14 mouse cellular contexts compared by ENCODE assay signal in the genomic region with DNA sequence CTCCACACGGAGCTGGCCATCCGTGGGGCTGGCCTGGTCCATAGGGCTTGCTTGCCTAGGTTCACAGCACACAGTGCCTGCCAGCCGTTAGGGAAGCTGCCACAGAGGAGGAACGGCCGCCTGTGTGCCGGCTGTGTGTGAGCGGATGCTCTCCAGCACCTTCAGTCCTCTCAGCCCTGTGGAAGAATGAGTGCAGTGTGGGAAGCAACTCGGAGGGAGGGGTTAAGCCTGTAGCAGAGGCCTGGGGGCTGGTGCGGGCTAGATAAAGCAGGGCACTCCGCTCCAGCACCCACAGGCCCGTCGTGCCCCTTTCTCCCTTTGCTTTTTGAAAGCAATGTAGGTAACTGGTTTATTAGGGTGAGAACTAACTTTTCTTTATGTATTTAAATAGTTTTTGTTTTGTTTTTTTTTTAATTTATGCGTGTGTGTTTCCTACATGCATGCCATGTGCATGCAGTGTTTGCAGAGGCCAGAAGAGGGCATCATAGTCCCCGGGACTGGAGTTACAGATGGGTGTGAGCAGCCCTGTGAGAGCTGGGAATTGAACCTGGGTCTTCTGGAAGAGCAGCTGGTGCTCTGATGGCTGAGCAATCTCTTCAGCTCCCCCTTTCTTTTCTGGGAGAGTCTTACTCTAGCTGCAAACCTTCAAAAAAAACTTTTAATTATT. TPM values are rescaled to one million over a fixed set of nuclear protein-coding genes. Genes with fewer than 3 reads are reported as not detected.
DNase-seq lines count a peak whose midpoint lies in the region; ATAC-seq and TF ChIP-seq lines count a peak whose summit lies in the region.
"Had no signal": no experiment of that assay in that cellular context is flagged by ENCODE, and none has a peak within 500 bp of the region (broad histone marks: within the 10 kb centered on the region; RNA-seq: fewer than 3 reads in every experiment).

No protein-coding gene starts in this region.

- H3K4me3 ChIP-seq in forebrain, postnatal 0 days (ENCODE audit: low read depth, low read length): no peak overlapping the region
- H3K4me3 ChIP-seq in forebrain, embryonic 10.5 days: no peak overlapping the region
- H3K4me3 ChIP-seq in liver, embryonic 14.5 days (ENCODE audit: insufficient read depth in 1 of 2, low read depth in 2 of 2, low read length in 2 of 2): no peak overlapping the region
- no peak overlapping the region for H3K4me3 ChIP-seq in liver, embryonic 12.5 days
- no peak overlapping the region for H3K4me3 ChIP-seq in bone marrow, adult 2 months (replicated peaks; ENCODE audit: control insufficient read depth, low read depth, low read length)
- H3K4me3 ChIP-seq: midbrain, embryonic 15.5 days had no signal

- no peak for ATAC-seq in forebrain, postnatal 0 days
- ATAC-seq in liver, embryonic 14.5 days (ENCODE audit: insufficient read depth): no peak
- ATAC-seq in liver, embryonic 12.5 days: no peak
- ATAC-seq: midbrain, embryonic 15.5 days had no signal

- no peaks in the 10 kb centered on the region for H3K4me1 ChIP-seq in forebrain, postnatal 0 days (ENCODE audit: insufficient read depth)
- peaks cover 34% of the 10 kb centered on the region for H3K4me1 ChIP-seq in forebrain, embryonic 10.5 days
- H3K4me1 ChIP-seq in liver, embryonic 14.5 days (replicated peaks; ENCODE audit: control insufficient read depth in 2 of 2, insufficient read depth in 2 of 2, low read length in 1 of 2): no peaks in the 10 kb centered on the region
- no peaks in the 10 kb centered on the region for H3K4me1 ChIP-seq in liver, embryonic 12.5 days
- no peaks in the 10 kb centered on the region for H3K4me1 ChIP-seq in bone marrow, adult 2 months (ENCODE audit: control insufficient read depth, insufficient read depth, low read length)
- H3K4me1 ChIP-seq: midbrain, embryonic 15.5 days had no signal

- DNase-seq in forebrain, postnatal 0 days: no peak
- no peak for DNase-seq in forebrain, embryonic 10.5 days (ENCODE audit: extremely low spot score, low spot score)
- DNase-seq in liver, embryonic 14.5 days (ENCODE audit: low read depth in 3 of 3, low spot score in 3 of 3): no peak
- peak; percentile 21 for DNase-seq in A20 (ENCODE audit: low read depth, low spot score)
- no peak for DNase-seq in layer of hippocampus, postnatal 14 days (ENCODE audit: low spot score in 2 of 2)
- no peak for DNase-seq in natural killer cell, adult 2 months (ENCODE audit: low spot score in 2 of 2)
- DNase-seq: cerebellum, postnatal 10 days; kidney, adult 8-10 months; lung, adult 18-20 months; retina, postnatal 1 day; spleen, adult 18-20 months had no signal

- no peaks in the 10 kb centered on the region for H3K9me3 ChIP-seq in forebrain, postnatal 0 days (ENCODE audit: low read length)
- H3K9me3 ChIP-seq in forebrain, embryonic 10.5 days: no peaks in the 10 kb centered on the region
- H3K9me3 ChIP-seq in liver, embryonic 14.5 days (ENCODE audit: control insufficient read depth, low read length): no peaks in the 10 kb centered on the region
- H3K9me3 ChIP-seq in liver, embryonic 12.5 days (replicated peaks): no peaks in the 10 kb centered on the region
- H3K9me3 ChIP-seq: midbrain, embryonic 15.5 days had no signal

- TF ChIP-seq EP300 in liver, embryonic 14.5 days (IDR thresholded peaks at IDR 0.05; ENCODE audit: low read depth): no peak

- no peak overlapping the region for H3K4me2 ChIP-seq in forebrain, postnatal 0 days (ENCODE audit: low read depth)
- no peak overlapping the region for H3K4me2 ChIP-seq in liver, embryonic 14.5 days (ENCODE audit: low read depth)
- H3K4me2 ChIP-seq in liver, embryonic 12.5 days: no peak overlapping the region
- H3K4me2 ChIP-seq: midbrain, embryonic 15.5 days had no signal

- no peaks in the 10 kb centered on the region for H3K27me3 ChIP-seq in forebrain, postnatal 0 days (ENCODE audit: insufficient read depth, low read length)
- no peaks in the 10 kb centered on the region for H3K27me3 ChIP-seq in forebrain, embryonic 10.5 days (ENCODE audit: poor library complexity, severe bottlenecking)
- no peaks in the 10 kb centered on the region for H3K27me3 ChIP-seq in liver, embryonic 14.5 days (ENCODE audit: control insufficient read depth, insufficient read depth, low read length)
- no peaks in the 10 kb centered on the region for H3K27me3 ChIP-seq in liver, embryonic 12.5 days (replicated peaks)
- H3K27me3 ChIP-seq: midbrain, embryonic 15.5 days had no signal

- H3K27ac ChIP-seq in forebrain, postnatal 0 days (ENCODE audit: low read depth, low read length): no peak overlapping the region
- no peak overlapping the region for H3K27ac ChIP-seq in forebrain, embryonic 10.5 days
- H3K27ac ChIP-seq in liver, embryonic 14.5 days: no peak overlapping the region
- no peak overlapping the region for H3K27ac ChIP-seq in liver, embryonic 12.5 days
- H3K27ac ChIP-seq in bone marrow, adult 2 months (ENCODE audit: control insufficient read depth, insufficient read depth, low read depth, low read length, poor library complexity): no peak overlapping the region
- H3K27ac ChIP-seq: midbrain, embryonic 15.5 days had no signal

- 92% methylated on average over 14 of the region's 14 CpGs for WGBS in forebrain, postnatal 0 days
- 89% methylated on average over 14 of the region's 14 CpGs for WGBS in forebrain, embryonic 10.5 days
- WGBS in liver, embryonic 14.5 days (ENCODE audit: insufficient replicate concordance): 88% methylated on average over 14 of the region's 14 CpGs
- WGBS in liver, embryonic 12.5 days (ENCODE audit: insufficient replicate concordance): 81% methylated on average over 14 of the region's 14 CpGs
- WGBS in bone marrow, adult 2 months: 89% methylated on average over 14 of the region's 14 CpGs

- TF ChIP-seq POLR2A in bone marrow, adult 2 months (IDR thresholded peaks at IDR 0.05; ENCODE audit: borderline replicate concordance, control insufficient read depth, low read depth, low read length): no peak

- TF ChIP-seq CTCF in forebrain, postnatal 0 days (IDR thresholded peaks at IDR 0.05; ENCODE audit: low read depth): peak; percentile 31
- peak; percentile 51 for TF ChIP-seq CTCF in liver, embryonic 14.5 days (IDR thresholded peaks at IDR 0.05; ENCODE audit: low read depth)
- TF ChIP-seq CTCF in bone marrow, adult 2 months (IDR thresholded peaks at IDR 0.05; ENCODE audit: control insufficient read depth, insufficient read depth, low read length): peak; percentile 34; the same call in 1 of the 2 replicates

- H3K9ac ChIP-seq in forebrain, postnatal 0 days: no peak overlapping the region
- no peak overlapping the region for H3K9ac ChIP-seq in liver, embryonic 14.5 days (replicated peaks)
- no peak overlapping the region for H3K9ac ChIP-seq in liver, embryonic 12.5 days
- H3K9ac ChIP-seq: midbrain, embryonic 15.5 days had no signal

- peaks cover 89% of the 10 kb centered on the region for H3K36me3 ChIP-seq in forebrain, postnatal 0 days (ENCODE audit: insufficient read depth)
- H3K36me3 ChIP-seq in forebrain, embryonic 10.5 days (replicated peaks): peaks cover 93% of the 10 kb centered on the region
- H3K36me3 ChIP-seq in liver, embryonic 14.5 days (replicated peaks; ENCODE audit: control insufficient read depth, insufficient read depth, low read depth): peaks cover 35% of the 10 kb centered on the region
- H3K36me3 ChIP-seq in liver, embryonic 12.5 days: peaks cover 95% of the 10 kb centered on the region

RNA-seq across cellular contexts. Expression of gene Sec14l1, which starts 30.6 kb away (rescaled TPM):
- total RNA-seq in forebrain, postnatal 0 days (2014; rRNA removed): 81.3 and 82.9 TPM in 2 replicates
- 62.1 and 65.1 TPM in 2 replicates for polyA plus RNA-seq in forebrain, postnatal 0 days (2015; fragmentation: Nextera tagmentation; extraction: Ambion mirVana)
- 44.3 and 46.7 TPM in 2 replicates for polyA plus RNA-seq in forebrain, embryonic 10.5 days (2016; fragmentation: Nextera tagmentation; extraction: Ambion mirVana)
- polyA plus RNA-seq in liver, embryonic 14.5 days (2012; rRNA removed): 12.3 and 13.0 TPM in 2 replicates
- 10.5 and 12.8 TPM in 2 replicates for polyA plus RNA-seq in liver, embryonic 14.5 days (2014; fragmentation: Nextera tagmentation; extraction: Ambion mirVana)
- polyA plus RNA-seq in liver, embryonic 12.5 days (2016; fragmentation: Nextera tagmentation; extraction: Ambion mirVana): 26.9 and 27.5 TPM in 2 replicates
- 13.5 and 22.8 TPM in 2 replicates for polyA plus RNA-seq in bone marrow, adult 2 months (2011; ENCODE audit: insufficient read depth, insufficient read length, low replicate concordance, missing spikeins)
- total RNA-seq in layer of hippocampus, postnatal 14 days (2021): 100 to 1,000 TPM; 171 to 174 TPM

RNA-seq across cellular contexts. Expression of gene Sept9, which starts 53.9 kb away (rescaled TPM):
- total RNA-seq in forebrain, postnatal 0 days (2014; rRNA removed): 99.3 and 112 TPM in 2 replicates
- polyA plus RNA-seq in forebrain, postnatal 0 days (2015; fragmentation: Nextera tagmentation; extraction: Ambion mirVana): 99.7 and 112 TPM in 2 replicates
- 206 and 211 TPM in 2 replicates for polyA plus RNA-seq in forebrain, embryonic 10.5 days (2016; fragmentation: Nextera tagmentation; extraction: Ambion mirVana)
- polyA plus RNA-seq in liver, embryonic 14.5 days (2012; rRNA removed): 11.8 and 14.9 TPM in 2 replicates
- polyA plus RNA-seq in liver, embryonic 14.5 days (2014; fragmentation: Nextera tagmentation; extraction: Ambion mirVana): 25.5 and 30.6 TPM in 2 replicates
- 69.8 and 72.0 TPM in 2 replicates for polyA plus RNA-seq in liver, embryonic 12.5 days (2016; fragmentation: Nextera tagmentation; extraction: Ambion mirVana)
- 31.1 and 51.6 TPM in 2 replicates for polyA plus RNA-seq in bone marrow, adult 2 months (2011; ENCODE audit: insufficient read depth, insufficient read length, low replicate concordance, missing spikeins)
- 10 to 100 TPM; 91.7 to 93.9 TPM for total RNA-seq in layer of hippocampus, postnatal 14 days (2021)
